In the genomic region with DNA sequence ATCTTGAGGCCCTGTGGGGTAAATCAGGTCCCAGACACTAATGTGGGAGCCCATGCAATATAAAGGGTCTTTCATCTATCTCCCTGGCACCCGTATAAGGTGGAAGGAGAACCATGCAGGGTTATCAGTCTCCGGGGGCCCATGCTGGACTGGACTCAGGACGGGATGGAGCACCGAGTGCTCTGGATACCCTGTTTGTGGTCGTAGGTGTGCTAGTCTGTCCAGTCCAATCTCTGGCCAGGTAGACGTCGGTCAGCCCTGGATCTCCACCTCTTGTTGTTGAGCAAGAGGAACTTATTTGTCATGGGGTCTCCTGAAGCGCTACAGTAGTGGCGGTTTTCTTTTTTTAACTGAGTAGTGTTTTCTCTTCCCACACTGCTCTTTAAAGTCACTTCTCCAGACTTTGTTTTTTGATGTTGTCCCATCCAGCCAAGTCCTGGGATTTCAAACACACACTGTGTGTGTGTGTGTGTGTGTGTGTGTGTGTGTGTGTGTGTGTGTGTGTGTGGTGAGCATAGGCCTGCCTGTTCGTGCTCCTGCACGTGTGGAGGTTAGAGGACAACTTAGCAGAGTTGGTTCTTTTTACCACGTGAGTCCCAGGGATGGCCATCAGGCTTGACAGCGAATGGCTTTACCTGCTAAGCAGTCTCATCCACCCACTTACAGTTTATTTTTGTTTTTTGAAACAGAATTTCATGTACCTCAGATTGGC, we compare ENCODE assay signal across 8 mouse cellular contexts. TPM values are rescaled to one million over a fixed set of nuclear protein-coding genes. Genes with fewer than 3 reads are reported as not detected.
A peak's percentile ranks its signal among the peaks of the same experiment; 100 is the strongest.
DNase-seq lines count a peak whose midpoint lies in the region; ATAC-seq and TF ChIP-seq lines count a peak whose summit lies in the region.

No protein-coding gene starts in this region.

- no peak overlapping the region for H3K27ac ChIP-seq in lung, embryonic 14.5 days (ENCODE audit: low read depth)
- H3K27ac ChIP-seq in embryonic facial prominence, embryonic 12.5 days = no peak overlapping the region
- peak overlapping the region; percentile 99 for H3K27ac ChIP-seq in limb, embryonic 10.5 days
- H3K27ac ChIP-seq in small intestine, adult 2 months (ENCODE audit: insufficient read depth, low read depth, low read length) = peak overlapping the region; percentile 48; the same call in 1 of the 2 replicates

- ATAC-seq in lung, embryonic 14.5 days (ENCODE audit: insufficient read depth) = no peak
- no peak for ATAC-seq in embryonic facial prominence, embryonic 12.5 days (ENCODE audit: insufficient number of reproducible peaks, insufficient read depth, low FRiP score, low TSS enrichment)

- DNase-seq in lung, embryonic 14.5 days = no peak
- DNase-seq in lung, postnatal 14 days = no peak
- no peak for DNase-seq in limb, embryonic 10.5 days (ENCODE audit: low spot score)
- DNase-seq in gastrocnemius, adult 18-20 months (ENCODE audit: low spot score) = no peak
- no peak for DNase-seq in cerebellum, adult 8-10 months
- no peak for DNase-seq in gastrocnemius, postnatal 25 days

- 0 out of 2 replicates have a peak, but pooled peaks cover 5% of the 10 kb centered on the region for H3K4me1 ChIP-seq in lung, embryonic 14.5 days (ENCODE audit: insufficient read depth)
- H3K4me1 ChIP-seq in embryonic facial prominence, embryonic 12.5 days = peaks cover 30% of the 10 kb centered on the region
- peaks cover 36% of the 10 kb centered on the region for H3K4me1 ChIP-seq in limb, embryonic 10.5 days
- peaks cover 11% of the 10 kb centered on the region for H3K4me1 ChIP-seq in small intestine, adult 2 months (ENCODE audit: control insufficient read depth, insufficient read depth, insufficient read length, low read length)

- H3K36me3 ChIP-seq in lung, embryonic 14.5 days (ENCODE audit: insufficient read depth) = peaks cover 32% of the 10 kb centered on the region
- H3K36me3 ChIP-seq in embryonic facial prominence, embryonic 12.5 days = peaks cover 21% of the 10 kb centered on the region
- H3K36me3 ChIP-seq in limb, embryonic 10.5 days = peaks cover 43% of the 10 kb centered on the region
- H3K36me3 ChIP-seq in small intestine, adult 2 months (ENCODE audit: control insufficient read depth, insufficient read depth, low read length) = peaks cover 3% of the 10 kb centered on the region; the same call in 1 of the 2 replicates

- H3K4me2 ChIP-seq in lung, embryonic 14.5 days = peak overlapping the region; percentile 92
- peak overlapping the region; percentile 90 for H3K4me2 ChIP-seq in embryonic facial prominence, embryonic 12.5 days (replicated peaks)

- no peaks in the 10 kb centered on the region for H3K27me3 ChIP-seq in lung, embryonic 14.5 days (ENCODE audit: insufficient read depth, low read length)
- H3K27me3 ChIP-seq in embryonic facial prominence, embryonic 12.5 days = no peaks in the 10 kb centered on the region
- H3K27me3 ChIP-seq in limb, embryonic 10.5 days (ENCODE audit: low read depth, poor library complexity, severe bottlenecking) = no peaks in the 10 kb centered on the region
- no peaks in the 10 kb centered on the region for H3K27me3 ChIP-seq in small intestine, adult 2 months (ENCODE audit: control insufficient read depth, insufficient read depth, low read length)

- peak overlapping the region; percentile 97 for H3K4me3 ChIP-seq in lung, embryonic 14.5 days (ENCODE audit: low read depth, low read length)
- H3K4me3 ChIP-seq in embryonic facial prominence, embryonic 12.5 days = peak overlapping the region; percentile 100
- H3K4me3 ChIP-seq in limb, embryonic 10.5 days = peak overlapping the region; percentile 91
- peak overlapping the region; percentile 99 for H3K4me3 ChIP-seq in small intestine, adult 2 months (ENCODE audit: low read depth, low read length)

- TF ChIP-seq CTCF in lung, embryonic 14.5 days (IDR thresholded peaks at IDR 0.05; ENCODE audit: low read depth) = no peak
- no peak for TF ChIP-seq CTCF in small intestine, adult 2 months (IDR thresholded peaks at IDR 0.05; ENCODE audit: extremely low read depth, insufficient read length, insufficient replicate concordance, low read depth, low read length)

- no peaks in the 10 kb centered on the region for H3K9me3 ChIP-seq in lung, embryonic 14.5 days (ENCODE audit: low read depth, low read length)
- H3K9me3 ChIP-seq in embryonic facial prominence, embryonic 12.5 days = no peaks in the 10 kb centered on the region
- no peaks in the 10 kb centered on the region for H3K9me3 ChIP-seq in limb, embryonic 10.5 days (replicated peaks)

- WGBS in lung, embryonic 14.5 days = 35% methylated on average over 13 of the region's 13 CpGs
- 52% methylated on average over 13 of the region's 13 CpGs for WGBS in embryonic facial prominence, embryonic 12.5 days
- 56% methylated on average over 13 of the region's 13 CpGs for WGBS in limb, embryonic 10.5 days
- 28% methylated on average over 13 of the region's 13 CpGs for WGBS in small intestine, adult 2 months

- peak overlapping the region; percentile 98 for H3K9ac ChIP-seq in lung, embryonic 14.5 days
- peak overlapping the region; percentile 98 for H3K9ac ChIP-seq in embryonic facial prominence, embryonic 12.5 days

- no peak for TF ChIP-seq POLR2A in small intestine, adult 2 months (IDR thresholded peaks at IDR 0.05; ENCODE audit: low read depth, low read length)

RNA-seq across cellular contexts. Expression of a gene that starts 1.4 kb away (rescaled TPM):
- polyA plus RNA-seq in lung, embryonic 14.5 days (2014; fragmentation: Nextera tagmentation; extraction: Ambion mirVana) = 10.4 and 11.3 TPM in 2 replicates
- 12.6 and 14.4 TPM in 2 replicates for polyA plus RNA-seq in embryonic facial prominence, embryonic 12.5 days (2016; fragmentation: Nextera tagmentation; extraction: Ambion mirVana)
- 8.0 and 9.4 TPM in 2 replicates for polyA plus RNA-seq in limb, embryonic 10.5 days (2016; fragmentation: Nextera tagmentation; extraction: Ambion mirVana)
- polyA plus RNA-seq in small intestine, adult 2 months (2012; rRNA removed) = 14.8 and 27.9 TPM in 2 replicates
- 10 to 100 TPM; 26.6 to 27.0 TPM for total RNA-seq in gastrocnemius, adult 18-20 months (2021)
- 10 to 100 TPM; 17.4 TPM for total RNA-seq in gastrocnemius, postnatal 25 days (2021)

RNA-seq across cellular contexts. Expression of a gene that starts 1.6 kb away (rescaled TPM):
- polyA plus RNA-seq in lung, embryonic 14.5 days (2014; fragmentation: Nextera tagmentation; extraction: Ambion mirVana) = 49.8 and 50.9 TPM in 2 replicates
- polyA plus RNA-seq in embryonic facial prominence, embryonic 12.5 days (2016; fragmentation: Nextera tagmentation; extraction: Ambion mirVana) = 51.7 and 57.6 TPM in 2 replicates
- polyA plus RNA-seq in limb, embryonic 10.5 days (2016; fragmentation: Nextera tagmentation; extraction: Ambion mirVana) = 50.9 and 51.9 TPM in 2 replicates
- 7.8 and 19.4 TPM in 2 replicates for polyA plus RNA-seq in small intestine, adult 2 months (2012; rRNA removed)
- total RNA-seq in gastrocnemius, adult 18-20 months (2021) = 10 to 100 TPM; 39.7 to 41.5 TPM
- total RNA-seq in gastrocnemius, postnatal 25 days (2021) = 10 to 100 TPM; 31.1 to 32.6 TPM

Comparison
In these comparisons a context has a peak if more than half of its experiments do, and no peak if none do; other contexts are left out.
1. H3K27ac ChIP-seq: peak in limb, embryonic 10.5 days (single experiment) and small intestine, adult 2 months (single experiment); none in lung, embryonic 14.5 days (single experiment) and embryonic facial prominence, embryonic 12.5 days (single experiment).
2. Peak in every context shown above with its lines, with median percentiles within 50 percentile points of each other: H3K4me3 ChIP-seq.